Mouse (Mus musculus) CD4-positive, CD25-positive, alpha-beta regulatory T cell, adult 2 months (primary cell): ENCODE measurements at regions not wholly inside any gene's neighbourhood (a gene's known extent, or its start where the extent isn't known, plus 50 kb on each side); places are given as distances from the start of the nearest gene placed in this dataset.

Source experiments
- DNase-seq: peaks from one replicate; pipeline ENCODE4 v3.0.0-alpha.2; 2012; ENCODE audit warnings: low read depth, low spot score

DNA sequence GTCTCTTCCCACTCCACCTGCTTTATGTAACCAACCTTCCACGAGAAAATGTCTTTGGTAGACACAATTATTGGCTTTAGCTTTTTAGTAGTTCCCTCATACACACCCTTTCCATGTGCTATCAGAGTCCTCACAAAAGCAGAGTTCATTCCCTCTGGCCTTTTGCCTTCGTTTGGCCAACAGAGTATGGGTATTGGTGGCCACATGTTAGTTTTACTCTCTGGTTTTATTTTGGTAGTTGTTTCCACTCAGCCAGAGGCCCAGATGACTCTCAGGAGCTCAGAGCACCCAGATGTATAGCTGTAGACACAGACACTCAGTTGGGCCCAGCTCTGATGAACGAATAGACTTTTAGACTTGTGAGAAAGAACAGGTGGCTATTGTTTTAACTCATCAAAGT lies 286.4 kb downstream of the Pten start:
- DNase-seq: no peak

DNA sequence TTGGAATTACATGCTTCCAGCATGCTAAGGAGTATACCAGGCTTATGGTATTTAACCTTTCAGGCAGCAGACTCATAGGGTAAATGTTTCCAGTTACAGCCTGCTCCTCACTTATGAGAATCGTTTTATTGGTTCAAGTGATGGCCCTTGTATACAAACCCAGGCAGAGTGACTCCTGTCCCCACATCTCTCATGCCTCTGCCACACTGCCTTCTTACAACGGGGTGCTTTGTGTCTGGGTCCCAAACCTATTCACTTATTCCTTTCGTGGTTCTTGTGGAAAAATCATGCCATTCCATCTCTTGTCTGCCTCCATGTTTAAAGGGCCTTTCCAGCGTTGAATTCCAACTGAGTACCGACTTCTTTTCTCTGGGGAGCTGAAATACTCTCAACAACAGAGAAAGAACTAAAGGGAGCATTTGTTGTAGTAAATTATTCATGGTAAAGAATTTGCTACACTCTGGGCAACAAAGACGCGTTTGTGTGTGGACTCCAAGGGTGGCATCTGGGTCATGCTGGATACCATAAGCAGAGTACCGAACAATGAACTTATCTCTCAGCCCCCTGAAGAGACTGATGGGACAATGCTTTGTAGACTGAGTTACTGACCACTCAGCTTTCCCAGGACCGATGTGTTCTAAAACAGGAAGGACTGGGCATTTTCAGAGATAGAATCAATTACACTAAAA lies 291.6 kb downstream of the Pten start:
- no peak for DNase-seq

DNA sequence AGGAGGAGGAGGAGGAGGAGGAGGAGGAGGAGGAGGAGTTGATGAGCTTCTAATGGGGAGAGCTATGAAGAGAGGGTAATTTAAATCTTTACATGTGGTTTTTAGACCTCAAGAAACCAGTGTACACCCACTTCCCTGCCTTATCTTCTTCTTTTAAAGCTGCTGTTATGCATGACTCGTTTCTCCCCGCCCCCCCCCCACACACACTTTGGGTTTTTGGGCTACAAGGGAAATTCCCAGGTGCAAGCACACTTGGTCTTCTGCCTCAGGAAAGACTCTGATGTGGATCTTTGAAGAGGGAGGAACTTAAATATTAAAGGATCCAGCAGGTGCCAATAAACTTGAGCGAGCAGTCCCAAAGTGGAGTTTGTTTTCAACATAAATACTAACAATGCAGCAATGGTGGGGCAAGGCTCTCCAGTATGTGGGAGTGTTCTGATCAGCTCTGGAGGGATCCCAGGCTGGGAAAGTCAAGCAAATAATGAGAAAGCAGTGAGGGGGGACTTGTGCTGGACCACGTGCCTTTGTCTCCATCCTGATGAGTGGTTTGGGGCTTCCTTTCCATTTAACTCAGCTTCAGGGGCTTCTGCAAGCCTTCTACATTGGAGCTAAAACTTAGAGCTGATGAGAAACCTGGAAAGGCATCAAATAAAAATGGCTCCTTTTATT lies 296.0 kb downstream of the Pten start:
- DNase-seq: peak; percentile 58

DNA sequence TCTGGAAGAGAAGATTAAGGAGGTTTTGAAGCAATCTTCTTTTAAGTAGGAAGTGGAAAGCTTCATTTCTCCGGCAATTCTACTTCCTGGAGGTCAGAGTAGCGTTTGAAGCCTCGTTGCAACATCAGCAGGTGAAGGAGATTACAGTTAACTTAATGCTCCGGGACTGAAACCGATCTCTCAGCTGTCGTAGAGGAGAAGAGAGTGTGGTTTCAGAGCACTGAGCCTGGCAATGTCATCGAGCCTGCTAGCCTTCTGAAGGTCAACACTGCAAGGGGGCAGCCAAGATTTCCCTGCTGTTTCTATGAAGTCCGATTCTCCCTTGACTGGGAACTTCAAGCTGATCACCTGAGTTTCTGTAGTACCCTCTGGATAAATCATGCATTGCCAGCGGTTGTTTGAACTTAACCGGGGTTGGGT lies 299.1 kb downstream of the Pten start:
- peak; percentile 18 for DNase-seq

DNA sequence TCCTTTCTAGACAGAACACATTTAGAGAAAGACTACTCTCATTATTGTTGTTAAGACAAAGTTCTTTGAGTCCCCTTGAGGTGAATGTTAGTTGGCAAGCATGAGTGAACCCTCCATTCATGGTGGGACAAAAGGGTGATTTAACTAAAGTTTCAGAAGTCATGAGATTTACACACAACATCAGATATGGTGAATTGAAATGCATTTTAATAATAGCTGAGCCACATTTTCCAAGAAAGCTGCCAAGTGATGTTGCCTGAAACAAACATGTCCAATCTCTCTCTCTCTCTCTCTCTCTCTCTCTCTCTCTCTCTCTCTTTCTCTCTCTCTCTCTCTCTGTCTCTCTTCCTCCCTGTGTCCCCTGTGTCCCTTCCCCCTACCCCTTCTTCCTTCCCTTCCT lies 303.7 kb downstream of the Pten start:
- DNase-seq: no peak

DNA sequence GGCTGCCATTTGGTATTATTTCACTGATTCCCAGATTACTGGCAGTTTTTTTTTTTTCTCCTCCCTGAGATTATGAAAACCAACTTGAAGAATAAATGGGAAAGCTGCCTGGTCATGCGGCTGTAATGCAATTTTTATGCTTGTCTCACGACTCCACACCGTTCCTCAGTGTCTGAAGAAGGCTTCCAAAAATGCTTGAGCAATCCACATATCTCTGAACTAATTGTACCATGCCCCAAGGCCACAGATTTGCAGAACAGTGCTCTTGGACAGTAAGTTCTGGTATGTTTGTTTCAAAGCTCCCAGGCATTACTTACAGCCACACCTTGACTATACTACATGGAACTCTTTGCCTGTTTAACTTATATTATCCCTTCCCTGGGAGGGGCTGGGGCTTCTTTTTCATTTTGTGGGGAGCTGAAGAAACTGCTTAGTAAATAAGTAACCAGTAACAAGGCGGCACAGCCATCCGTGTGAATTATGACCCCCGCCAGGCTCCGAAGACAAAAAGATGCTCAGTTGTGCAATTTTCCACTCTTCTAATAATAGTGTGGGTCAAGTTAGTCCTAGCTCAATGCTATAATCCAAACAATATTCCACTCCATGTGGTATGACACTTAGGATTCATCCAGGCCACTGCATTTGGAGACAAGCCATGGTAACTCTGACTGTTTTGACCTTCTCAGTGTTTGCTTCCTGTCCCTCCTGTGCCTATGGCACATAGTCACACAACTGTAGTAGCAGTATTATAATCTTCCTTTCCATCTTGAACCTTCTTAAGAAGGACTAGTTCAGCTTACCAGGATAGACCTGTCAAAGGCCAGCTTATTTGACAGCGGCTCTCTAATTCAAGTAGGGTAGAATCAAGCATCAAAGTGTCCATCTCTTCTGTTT lies 305.1 kb downstream of the Pten start:
- DNase-seq: no peak

DNA sequence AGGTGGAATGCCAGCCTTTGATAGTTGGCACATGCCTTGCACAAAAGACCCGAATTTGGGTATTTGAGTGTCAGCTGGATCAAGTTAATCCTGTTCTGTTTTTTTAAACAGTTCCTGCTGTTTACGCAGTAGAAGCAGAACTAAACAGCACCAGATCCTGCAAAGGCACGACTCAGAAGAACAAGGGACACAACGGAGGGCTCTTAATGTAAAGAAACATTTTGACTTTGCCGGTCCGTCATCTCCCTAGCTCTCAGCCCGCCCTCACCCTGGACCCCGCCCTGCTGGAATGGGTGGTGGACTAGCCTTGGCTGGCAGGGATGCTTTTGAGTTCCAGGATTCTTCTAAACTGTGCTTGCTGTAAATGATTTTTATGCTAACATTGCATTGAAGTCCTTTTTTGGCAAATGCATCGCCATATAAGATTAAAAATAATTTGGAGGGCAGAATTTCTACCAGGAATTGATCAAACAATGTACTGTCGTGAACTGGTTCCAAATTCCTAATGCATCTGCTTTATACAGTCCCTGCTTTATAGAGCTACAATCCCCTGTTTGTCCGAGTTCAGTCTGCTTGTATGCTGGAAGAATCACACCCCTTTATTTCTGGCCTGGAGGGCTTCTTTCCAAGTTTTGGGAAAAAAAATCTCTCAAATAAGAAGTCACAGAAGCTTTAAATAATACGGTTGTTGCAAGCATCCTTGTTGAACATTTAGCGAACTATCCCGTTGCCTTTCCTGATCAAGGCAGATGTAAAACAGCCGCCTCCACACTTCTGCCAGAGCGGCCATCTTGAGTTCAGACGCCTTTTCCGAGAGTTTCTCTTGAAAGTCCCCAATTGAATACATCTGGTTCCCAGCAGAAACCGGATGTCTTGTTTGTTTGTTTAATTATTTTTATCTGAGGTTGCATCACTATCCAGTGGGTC lies 308.2 kb downstream of the Pten start:
- no peak for DNase-seq

DNA sequence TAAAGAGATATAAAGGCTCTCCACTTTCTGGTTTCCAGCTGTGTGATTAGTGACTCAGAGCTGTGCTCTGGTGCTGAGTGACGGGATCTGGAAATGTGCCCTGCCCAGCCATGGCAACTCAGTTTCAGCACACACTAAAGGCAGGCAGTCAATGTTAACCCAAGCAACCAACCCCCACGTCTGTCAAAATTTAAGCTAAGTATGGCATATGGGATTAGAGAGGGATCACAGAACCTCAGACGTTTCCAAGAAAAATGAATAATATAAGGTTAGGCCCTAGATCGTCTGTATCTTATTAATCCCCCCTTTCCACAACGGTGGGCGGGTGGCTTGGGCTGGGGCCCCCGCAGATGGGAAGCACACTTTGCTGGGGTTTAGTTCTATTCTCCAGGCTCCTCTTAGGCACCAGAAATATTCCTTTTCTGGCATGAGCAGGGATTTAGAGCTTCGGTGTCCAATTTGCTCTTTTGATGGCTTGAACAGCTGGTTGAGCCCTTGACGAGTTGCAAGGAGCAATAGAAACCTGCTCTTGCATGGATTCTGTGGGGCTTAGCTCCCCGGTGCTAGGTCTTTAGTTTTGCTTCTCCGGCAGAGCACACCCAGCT lies 311.2 kb downstream of the Pten start:
- no peak for DNase-seq

DNA sequence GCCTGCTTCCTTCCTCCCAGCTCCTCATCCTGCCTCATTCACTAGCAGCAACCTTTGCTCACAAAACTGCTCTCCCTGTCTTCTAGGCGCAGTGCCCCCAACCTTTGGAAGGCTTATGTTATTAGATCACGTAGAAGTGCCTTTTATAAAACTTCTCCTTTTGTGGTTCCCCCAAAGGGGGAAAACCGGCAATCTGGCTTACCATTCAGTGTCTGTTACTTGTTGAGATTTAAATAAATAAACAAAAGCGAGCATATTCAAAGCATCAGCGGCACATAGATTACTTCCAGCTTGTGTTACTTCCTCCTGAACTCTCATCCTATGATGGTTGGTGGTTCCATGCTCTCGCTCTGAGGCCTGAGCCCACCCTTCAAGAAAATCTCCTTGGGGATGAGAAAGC lies 312.5 kb downstream of the Pten start:
- no peak for DNase-seq

DNA sequence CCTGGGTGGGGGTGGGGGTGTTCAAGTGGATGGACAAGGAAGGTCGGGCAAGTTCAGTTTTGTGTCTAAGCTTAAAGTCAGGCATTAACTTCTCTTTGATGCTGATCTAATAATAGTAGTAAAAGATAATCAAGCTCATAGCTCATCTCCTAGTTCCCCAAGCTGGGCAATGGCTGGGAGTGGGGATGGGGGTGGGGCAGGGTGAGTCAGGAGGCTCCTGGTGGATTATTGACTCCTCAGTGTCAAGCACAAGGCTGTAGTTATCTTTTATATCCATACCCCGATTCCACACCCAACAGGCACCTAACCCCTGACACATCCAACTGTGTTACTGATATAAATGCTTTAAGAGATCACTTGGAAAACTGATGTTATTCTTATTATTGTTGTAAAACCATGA lies 315.0 kb downstream of the Pten start:
- no peak for DNase-seq

DNA sequence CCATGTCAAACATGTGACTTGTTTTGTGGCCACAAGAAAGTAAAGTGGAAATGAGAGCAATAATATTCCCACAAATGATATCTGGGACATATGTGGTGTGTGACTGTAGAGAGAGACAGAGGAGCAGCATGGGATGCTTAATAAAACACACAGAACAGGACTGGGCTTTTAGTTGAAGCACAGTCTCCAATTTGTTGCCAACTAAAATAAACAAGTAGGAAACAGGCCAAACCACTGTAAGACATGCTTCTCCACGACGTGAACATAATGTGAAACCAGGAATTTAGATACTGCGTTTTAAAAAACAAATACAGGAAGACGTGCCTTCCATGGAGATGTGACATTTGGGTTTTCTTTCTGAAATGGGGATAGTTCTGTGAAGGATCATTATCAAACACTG lies 317.2 kb downstream of the Rnls start:
- DNase-seq: no peak

DNA sequence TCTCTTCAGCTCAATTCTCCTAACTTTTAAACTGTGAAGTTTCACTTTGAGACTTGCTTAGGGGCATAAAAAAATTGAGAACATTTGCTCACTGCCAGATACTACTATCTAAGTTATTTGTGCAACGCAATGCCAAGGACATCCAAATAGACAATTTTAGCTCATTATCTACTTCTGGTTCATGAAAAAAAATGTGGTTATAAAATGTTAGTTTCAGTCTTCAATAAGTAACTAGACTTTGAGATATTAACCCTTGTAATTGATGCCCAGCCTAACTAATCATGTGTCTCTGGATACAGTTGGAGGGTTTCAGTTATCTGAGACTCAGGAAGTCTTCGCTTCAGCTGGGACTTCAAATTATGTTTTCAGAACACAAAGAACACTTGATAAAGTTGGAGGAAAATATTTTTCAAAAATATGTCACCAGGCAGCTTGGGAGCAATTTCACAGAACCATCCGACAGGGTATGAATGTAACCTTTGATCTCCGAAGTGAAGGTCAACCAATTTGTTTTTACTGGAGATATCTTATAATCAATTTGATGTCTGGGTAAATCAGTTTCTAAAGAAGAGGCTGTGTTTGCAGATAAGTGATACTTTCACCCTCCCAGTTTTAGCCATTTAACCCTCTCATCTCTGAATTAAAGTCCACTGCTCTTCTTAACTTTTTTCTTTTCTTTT lies 313.3 kb downstream of the Rnls start:
- DNase-seq: no peak

DNA sequence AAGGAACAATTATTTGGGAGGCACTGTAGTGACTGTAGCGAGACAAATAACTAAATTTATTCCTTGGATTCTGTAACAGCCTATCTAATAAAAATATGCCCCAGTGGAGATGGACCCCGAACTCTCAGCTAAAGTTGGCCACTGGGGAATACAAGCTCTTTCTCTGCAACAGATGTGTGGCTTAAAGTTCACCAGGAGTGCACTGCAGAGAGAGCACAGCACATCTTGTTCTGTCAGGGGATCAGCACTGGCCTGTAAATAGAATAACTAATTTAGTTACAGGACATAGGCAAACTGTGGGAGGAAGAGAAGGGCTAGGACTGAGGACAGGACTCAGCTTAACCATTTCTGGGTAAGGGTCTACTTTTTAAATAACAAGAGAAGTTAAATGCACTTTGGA lies 312.1 kb downstream of the Rnls start:
- DNase-seq: no peak

DNA sequence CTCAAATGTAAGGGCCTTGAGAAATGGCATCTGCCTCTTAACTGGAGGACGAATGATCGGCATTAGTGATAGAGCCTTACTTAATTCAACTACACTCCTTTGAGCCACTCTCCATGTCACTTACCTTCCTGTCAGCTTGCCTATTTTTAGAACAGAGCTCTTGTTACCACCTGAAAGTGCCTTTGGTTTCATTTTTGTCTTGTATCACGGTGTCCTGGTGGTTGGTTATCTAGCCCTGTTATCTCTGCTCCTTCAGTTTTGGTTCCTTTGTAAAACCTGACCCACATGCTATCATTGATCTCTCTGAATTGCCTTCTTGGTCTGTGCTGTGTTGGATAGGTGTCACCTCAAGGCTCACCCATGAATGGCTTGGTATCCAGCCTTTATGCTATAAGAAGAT lies 310.6 kb downstream of the Rnls start:
- DNase-seq: peak; percentile 62

DNA sequence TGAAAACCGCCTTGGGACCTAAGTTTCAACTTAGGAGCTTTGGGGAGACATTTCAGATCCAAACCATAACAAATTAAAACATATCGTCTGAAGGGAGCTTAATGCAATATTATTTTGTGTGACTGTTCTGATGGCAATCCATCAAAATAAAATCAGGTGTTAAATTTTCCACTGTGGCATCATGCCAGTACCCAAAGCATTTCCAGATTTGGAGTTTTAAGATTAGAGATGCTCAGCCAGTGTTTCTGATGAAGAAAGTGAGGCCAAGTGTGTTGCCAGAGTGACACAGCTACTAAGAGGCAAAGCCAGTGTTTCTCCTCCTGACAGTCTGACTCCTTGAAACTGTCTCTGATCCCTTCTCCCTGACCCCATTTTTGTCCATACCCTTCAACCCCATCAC lies 308.7 kb downstream of the Rnls start:
- DNase-seq: no peak

DNA sequence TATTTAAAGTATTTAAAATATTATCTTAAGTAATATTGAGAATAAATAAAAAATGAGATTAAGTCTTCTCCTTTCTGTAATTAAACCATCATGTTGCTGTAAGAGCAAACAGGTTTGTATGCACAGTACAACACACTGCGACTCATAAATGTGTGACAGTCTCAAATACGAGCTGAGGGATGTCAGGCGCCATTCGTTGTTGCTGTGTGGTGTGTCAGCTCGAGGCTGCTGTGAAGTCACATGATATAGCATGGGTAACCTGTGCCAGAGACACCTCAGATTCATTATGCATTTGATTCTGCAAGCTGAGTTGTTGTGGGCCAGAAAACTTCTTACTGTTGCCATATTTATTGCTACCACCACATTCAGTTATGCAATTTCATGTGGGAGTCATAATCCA lies 307.4 kb downstream of the Rnls start:
- DNase-seq: no peak
